Mouse (Mus musculus): ENCODE measurements at regions not wholly inside any gene's neighbourhood (a gene's known extent, or its start where the extent isn't known, plus 50 kb on each side); places are given as distances from the start of the nearest gene placed in this dataset.

- Histone ChIP-seq H3K27ac (ENCODE audit: low read depth, low read length) (no peak overlapping the region), H3K36me3 (ENCODE audit: insufficient read depth) (no peaks in the 10 kb centered on the region), H3K4me1 (ENCODE audit: insufficient read depth) (no peaks in the 10 kb centered on the region), H3K4me2 (ENCODE audit: low read depth) (no peak overlapping the region), H3K27me3 (ENCODE audit: insufficient read depth, low read length) (no peaks in the 10 kb centered on the region), H3K9me3 (ENCODE audit: low read length) (no peaks in the 10 kb centered on the region), H3K9ac (no peak overlapping the region), H3K4me3 (ENCODE audit: low read depth, low read length) (no peak overlapping the region)
- no peak for TF ChIP-seq CTCF (IDR thresholded peaks at IDR 0.05; ENCODE audit: low read depth)
- no peak for ATAC-seq
- WGBS, result 85% methylated on average over 12 of the region's 12 CpGs
- no peak for DNase-seq
Measured at GRCm38 (mm10) chr12:109966776-109967175, 312.1 kb upstream of the Dio3 start.

GRCm38 (mm10) chr12:109968303-109968702 is 310.6 kb upstream of the Dio3 start:
- Histone ChIP-seq H3K4me2 (ENCODE audit: low read depth) (no peak overlapping the region), H3K27ac (ENCODE audit: low read depth, low read length) (no peak overlapping the region), H3K4me3 (ENCODE audit: low read depth, low read length) (no peak overlapping the region), H3K27me3 (ENCODE audit: insufficient read depth, low read length) (no peaks in the 10 kb centered on the region), H3K9ac (no peak overlapping the region), H3K9me3 (ENCODE audit: low read length) (no peaks in the 10 kb centered on the region), H3K36me3 (ENCODE audit: insufficient read depth) (no peaks in the 10 kb centered on the region), H3K4me1 (ENCODE audit: insufficient read depth) (no peaks in the 10 kb centered on the region)
- WGBS, result 83% methylated on average over 7 of the region's 7 CpGs
- DNase-seq (no peak), ATAC-seq (no peak)
- TF ChIP-seq CTCF (IDR thresholded peaks at IDR 0.05; ENCODE audit: low read depth), result no peak

GRCm38 (mm10) chr12:109971508-109971907 is 307.4 kb upstream of the Dio3 start:
- H3K36me3 ChIP-seq (ENCODE audit: insufficient read depth), result no peaks in the 10 kb centered on the region
- no peak overlapping the region for H3K9ac ChIP-seq
- no peaks in the 10 kb centered on the region for H3K27me3 ChIP-seq (ENCODE audit: insufficient read depth, low read length)
- H3K4me3 ChIP-seq (ENCODE audit: low read depth, low read length), result no peak overlapping the region
- H3K4me1 ChIP-seq (ENCODE audit: insufficient read depth), result no peaks in the 10 kb centered on the region
- no peak for TF ChIP-seq CTCF (IDR thresholded peaks at IDR 0.05; ENCODE audit: low read depth)
- no peak overlapping the region for H3K4me2 ChIP-seq (ENCODE audit: low read depth)
- no peak for DNase-seq
- no peak overlapping the region for H3K27ac ChIP-seq (ENCODE audit: low read depth, low read length)
- H3K9me3 ChIP-seq (ENCODE audit: low read length), result no peaks in the 10 kb centered on the region
- WGBS, result 76% methylated on average over 3 of the region's 3 CpGs
- ATAC-seq, result no peak

- Histone ChIP-seq H3K9ac (no peak overlapping the region), H3K4me3 (ENCODE audit: low read depth, low read length) (no peak overlapping the region), H3K36me3 (ENCODE audit: insufficient read depth) (no peaks in the 10 kb centered on the region), H3K9me3 (ENCODE audit: low read length) (no peaks in the 10 kb centered on the region), H3K4me2 (ENCODE audit: low read depth) (no peak overlapping the region), H3K27me3 (ENCODE audit: insufficient read depth, low read length) (no peaks in the 10 kb centered on the region), H3K27ac (ENCODE audit: low read depth, low read length) (no peak overlapping the region), H3K4me1 (ENCODE audit: insufficient read depth) (no peaks in the 10 kb centered on the region)
- TF ChIP-seq CTCF (IDR thresholded peaks at IDR 0.05; ENCODE audit: low read depth), result no peak
- WGBS, result 73% methylated on average over 5 of the region's 5 CpGs
- ATAC-seq, result no peak
- DNase-seq, result no peak
Measured at GRCm38 (mm10) chr12:109972366-109973015, 306.4 kb upstream of the Dio3 start.

GRCm38 (mm10) chr12:109973598-109973997 is 305.3 kb upstream of the Dio3 start:
- H3K27ac ChIP-seq (ENCODE audit: low read depth, low read length), result no peak overlapping the region
- WGBS, result 87% methylated on average over 4 of the region's 4 CpGs
- H3K36me3 ChIP-seq (ENCODE audit: insufficient read depth), result no peaks in the 10 kb centered on the region
- no peak overlapping the region for H3K9ac ChIP-seq
- no peak for DNase-seq
- no peaks in the 10 kb centered on the region for H3K4me1 ChIP-seq (ENCODE audit: insufficient read depth)
- no peak for ATAC-seq
- H3K9me3 ChIP-seq (ENCODE audit: low read length), result no peaks in the 10 kb centered on the region
- no peak for TF ChIP-seq CTCF (IDR thresholded peaks at IDR 0.05; ENCODE audit: low read depth)
- no peaks in the 10 kb centered on the region for H3K27me3 ChIP-seq (ENCODE audit: insufficient read depth, low read length)
- H3K4me2 ChIP-seq (ENCODE audit: low read depth), result no peak overlapping the region
- H3K4me3 ChIP-seq (ENCODE audit: low read depth, low read length), result no peak overlapping the region

GRCm38 (mm10) chr12:109975176-109975972 is 303.5 kb upstream of the Dio3 start:
- H3K9me3 ChIP-seq (ENCODE audit: low read length), result no peaks in the 10 kb centered on the region
- peak; percentile 38 for DNase-seq
- H3K9ac ChIP-seq, result no peak overlapping the region
- H3K27ac ChIP-seq (ENCODE audit: low read depth, low read length), result no peak overlapping the region
- H3K36me3 ChIP-seq (ENCODE audit: insufficient read depth), result no peaks in the 10 kb centered on the region
- no peaks in the 10 kb centered on the region for H3K27me3 ChIP-seq (ENCODE audit: insufficient read depth, low read length)
- ATAC-seq, result no peak
- no peak for TF ChIP-seq CTCF (IDR thresholded peaks at IDR 0.05; ENCODE audit: low read depth)
- 68% methylated on average over 17 of the region's 17 CpGs for WGBS
- H3K4me2 ChIP-seq (ENCODE audit: low read depth), result no peak overlapping the region
- H3K4me3 ChIP-seq (ENCODE audit: low read depth, low read length), result no peak overlapping the region
- no peaks in the 10 kb centered on the region for H3K4me1 ChIP-seq (ENCODE audit: insufficient read depth)

GRCm38 (mm10) chr12:109984651-109985050 is 294.2 kb upstream of the Dio3 start:
- WGBS, result 49% methylated on average over 11 of the region's 11 CpGs
- no peak for ATAC-seq
- H3K27me3 ChIP-seq (ENCODE audit: insufficient read depth, low read length), result no peaks in the 10 kb centered on the region

More at GRCm38 (mm10) chr12:109984651-109985050, 294.2 kb upstream of the Dio3 start:
- TF ChIP-seq CTCF (IDR thresholded peaks at IDR 0.05; ENCODE audit: low read depth), result no peak
- Histone ChIP-seq H3K9me3 (ENCODE audit: low read length) (no peaks in the 10 kb centered on the region), H3K4me1 (ENCODE audit: insufficient read depth) (no peaks in the 10 kb centered on the region), H3K4me3 (ENCODE audit: low read depth, low read length) (no peak overlapping the region), H3K36me3 (ENCODE audit: insufficient read depth) (no peaks in the 10 kb centered on the region), H3K9ac (no peak overlapping the region), H3K27ac (ENCODE audit: low read depth, low read length) (no peak overlapping the region), H3K4me2 (ENCODE audit: low read depth) (no peak overlapping the region)
- peak; percentile 9 for DNase-seq
